Mouse (Mus musculus): ENCODE measurements around the gene Tcf7l1. TPM values are rescaled to one million over a fixed set of nuclear protein-coding genes. Genes with fewer than 3 reads are reported as not detected.

Gene Tcf7l1
- polyA plus RNA-seq, 2 experiments = 3.1 TPM

GRCm38 (mm10) chr6:72682238-72682637 is 106.8 kb downstream of the Tcf7l1 start:
- TF ChIP-seq CTCF (IDR thresholded peaks at IDR 0.05; ENCODE audit: low read depth) (no peak), EP300 (IDR thresholded peaks at IDR 0.05; ENCODE audit: low read depth) (no peak)
- Histone ChIP-seq H3K4me2 (ENCODE audit: low read depth) (no peak overlapping the region), H3K27me3 (ENCODE audit: control insufficient read depth, insufficient read depth, low read length) (no peaks in the 10 kb centered on the region)

GRCm38 (mm10) chr6:72680936-72681335 is 108.1 kb downstream of the Tcf7l1 start:
- Histone ChIP-seq H3K4me1 (replicated peaks; ENCODE audit: control insufficient read depth in 2 of 2, insufficient read depth in 2 of 2, low read length in 1 of 2) (peaks cover 0 to 3% of the 10 kb centered on the region in 2 experiments; a peak in 1 of 4 replicates), H3K27ac (no peak overlapping the region), H3K4me2 (ENCODE audit: low read depth) (no peak overlapping the region), H3K9ac (replicated peaks) (no peak overlapping the region), H3K9me3 (ENCODE audit: control insufficient read depth, low read length) (no peaks in the 10 kb centered on the region), H3K36me3 (replicated peaks; ENCODE audit: control insufficient read depth, insufficient read depth, low read depth) (no peaks in the 10 kb centered on the region), H3K4me3 (ENCODE audit: insufficient read depth in 1 of 2, low read depth in 2 of 2, low read length in 2 of 2) (no peak overlapping the region), H3K27me3 (ENCODE audit: control insufficient read depth, insufficient read depth, low read length) (no peaks in the 10 kb centered on the region)
- DNase-seq (ENCODE audit: low read depth in 3 of 3, low spot score in 3 of 3) = no peak
- TF ChIP-seq CTCF (IDR thresholded peaks at IDR 0.05; ENCODE audit: low read depth) = no peak
- TF ChIP-seq EP300 (IDR thresholded peaks at IDR 0.05; ENCODE audit: low read depth) = no peak
- WGBS (ENCODE audit: insufficient replicate concordance) = 74% methylated on average over 9 of the region's 9 CpGs
- no peak for ATAC-seq (ENCODE audit: insufficient read depth)

More at GRCm38 (mm10) chr6:72682238-72682637, 106.8 kb downstream of the Tcf7l1 start:
- H3K4me3 ChIP-seq (ENCODE audit: insufficient read depth in 1 of 2, low read depth in 2 of 2, low read length in 2 of 2) = no peak overlapping the region
- DNase-seq (ENCODE audit: low read depth in 3 of 3, low spot score in 3 of 3) (no peak), ATAC-seq (ENCODE audit: insufficient read depth) (no peak)
- H3K9ac ChIP-seq (replicated peaks) = no peak overlapping the region
- no peaks in the 10 kb centered on the region for H3K36me3 ChIP-seq (replicated peaks; ENCODE audit: control insufficient read depth, insufficient read depth, low read depth)
- H3K27ac ChIP-seq = no peak overlapping the region
- 60% methylated on average over 4 of the region's 4 CpGs for WGBS (ENCODE audit: insufficient replicate concordance)
- H3K4me1 ChIP-seq (replicated peaks; ENCODE audit: control insufficient read depth in 2 of 2, insufficient read depth in 2 of 2, low read length in 1 of 2) = peaks cover 0 to 3% of the 10 kb centered on the region in 2 experiments; a peak in 1 of 4 replicates
- H3K9me3 ChIP-seq (ENCODE audit: control insufficient read depth, low read length) = no peaks in the 10 kb centered on the region

GRCm38 (mm10) chr6:72678631-72679030 is 110.4 kb downstream of the Tcf7l1 start:
- DNase-seq (ENCODE audit: low read depth in 3 of 3, low spot score in 3 of 3) = no peak
- H3K27ac ChIP-seq = no peak overlapping the region

GRCm38 (mm10) chr6:72677510-72678220 is 111.4 kb downstream of the Tcf7l1 start:
- H3K27ac ChIP-seq = no peak overlapping the region
- no peaks in the 10 kb centered on the region; a peak in 2 of 4 replicates for H3K4me1 ChIP-seq (replicated peaks; ENCODE audit: control insufficient read depth in 2 of 2, insufficient read depth in 2 of 2, low read length in 1 of 2)
- H3K9me3 ChIP-seq (ENCODE audit: control insufficient read depth, low read length) = no peaks in the 10 kb centered on the region
- no peak overlapping the region for H3K4me3 ChIP-seq (ENCODE audit: insufficient read depth in 1 of 2, low read depth in 2 of 2, low read length in 2 of 2)
- TF ChIP-seq CTCF (IDR thresholded peaks at IDR 0.05; ENCODE audit: low read depth) = no peak
- no peak for TF ChIP-seq EP300 (IDR thresholded peaks at IDR 0.05; ENCODE audit: low read depth)
- DNase-seq (ENCODE audit: low read depth in 3 of 3, low spot score in 3 of 3) = no peak
- no peaks in the 10 kb centered on the region for H3K36me3 ChIP-seq (replicated peaks; ENCODE audit: control insufficient read depth, insufficient read depth, low read depth)
- H3K9ac ChIP-seq (replicated peaks) = no peak overlapping the region
- no peak overlapping the region for H3K4me2 ChIP-seq (ENCODE audit: low read depth)
- H3K27me3 ChIP-seq (ENCODE audit: control insufficient read depth, insufficient read depth, low read length) = no peaks in the 10 kb centered on the region
- 37% methylated on average over 11 of the region's 11 CpGs for WGBS (ENCODE audit: insufficient replicate concordance)
- no peak for ATAC-seq (ENCODE audit: insufficient read depth)

More at GRCm38 (mm10) chr6:72678631-72679030, 110.4 kb downstream of the Tcf7l1 start:
- Histone ChIP-seq H3K9ac (replicated peaks) (no peak overlapping the region), H3K36me3 (replicated peaks; ENCODE audit: control insufficient read depth, insufficient read depth, low read depth) (no peaks in the 10 kb centered on the region), H3K9me3 (ENCODE audit: control insufficient read depth, low read length) (no peaks in the 10 kb centered on the region), H3K4me1 (replicated peaks; ENCODE audit: control insufficient read depth in 2 of 2, insufficient read depth in 2 of 2, low read length in 1 of 2) (no peaks in the 10 kb centered on the region; a peak in 2 of 4 replicates), H3K4me3 (ENCODE audit: insufficient read depth in 1 of 2, low read depth in 2 of 2, low read length in 2 of 2) (no peak overlapping the region), H3K4me2 (ENCODE audit: low read depth) (no peak overlapping the region), H3K27me3 (ENCODE audit: control insufficient read depth, insufficient read depth, low read length) (no peaks in the 10 kb centered on the region)
- TF ChIP-seq EP300 (IDR thresholded peaks at IDR 0.05; ENCODE audit: low read depth) (no peak), CTCF (IDR thresholded peaks at IDR 0.05; ENCODE audit: low read depth) (no peak)
- no peak for ATAC-seq (ENCODE audit: insufficient read depth)
- WGBS (ENCODE audit: insufficient replicate concordance) = 65% methylated on average over 9 of the region's 9 CpGs

- Histone ChIP-seq H3K4me2 (ENCODE audit: low read depth) (no peak overlapping the region), H3K4me3 (ENCODE audit: insufficient read depth in 1 of 2, low read depth in 2 of 2, low read length in 2 of 2) (no peak overlapping the region), H3K9me3 (ENCODE audit: control insufficient read depth, low read length) (no peaks in the 10 kb centered on the region), H3K36me3 (replicated peaks; ENCODE audit: control insufficient read depth, insufficient read depth, low read depth) (no peaks in the 10 kb centered on the region), H3K4me1 (replicated peaks; ENCODE audit: control insufficient read depth in 2 of 2, insufficient read depth in 2 of 2, low read length in 1 of 2) (no peaks in the 10 kb centered on the region; a peak in 2 of 4 replicates), H3K27ac (no peak overlapping the region), H3K9ac (replicated peaks) (no peak overlapping the region), H3K27me3 (ENCODE audit: control insufficient read depth, insufficient read depth, low read length) (no peaks in the 10 kb centered on the region)
- TF ChIP-seq EP300 (IDR thresholded peaks at IDR 0.05; ENCODE audit: low read depth) (no peak), CTCF (IDR thresholded peaks at IDR 0.05; ENCODE audit: low read depth) (no peak)
- ATAC-seq (ENCODE audit: insufficient read depth) (no peak), DNase-seq (ENCODE audit: low read depth in 3 of 3, low spot score in 3 of 3) (no peak)
- 42% methylated on average over 10 of the region's 10 CpGs for WGBS (ENCODE audit: insufficient replicate concordance)
These were observed 112.0 kb downstream of the Tcf7l1 start for GRCm38 (mm10) chr6:72677079-72677478.
